Mouse (Mus musculus) E14TG2a.4 (cell line): Measurements from ENCODE around the gene Snx32.

Experiments
- H3K27me3 ChIP-seq: 2 replicates; pipeline ENCODE4 v1.6.1; 2014; ENCODE audit warnings: low read length, control low read depth; ENCODE audit not compliant: insufficient read depth
- H3K36me3 ChIP-seq: 2 replicates; pipeline ENCODE4 v1.6.1; 2014; ENCODE audit warnings: low read length, control low read depth; ENCODE audit not compliant: insufficient read depth
- H3K4me1 ChIP-seq: replicated peaks from 2 replicates; pipeline ENCODE4 v1.6.1; 2014; ENCODE audit warnings: low read depth, low read length, control low read depth
- H3K4me3 ChIP-seq: replicated peaks from 2 replicates; pipeline ENCODE4 v1.5.1; 2014; ENCODE audit warnings: mild to moderate bottlenecking, low read length
- H3K9me3 ChIP-seq: 2 replicates; pipeline ENCODE4 v1.6.1; 2014; ENCODE audit warnings: low read length, control low read depth
- CTCF ChIP-seq: conservative IDR thresholded peaks from 2 replicates; pipeline ENCODE4 v1.5.1; 2014; ENCODE audit warnings: low read length
- NANOG ChIP-seq: IDR thresholded peaks from 2 replicates; pipeline ENCODE4 v1.6.1; 2014; ENCODE audit warnings: borderline replicate concordance, low read length, mixed read lengths
- POU5F1 ChIP-seq: IDR thresholded peaks from 2 replicates; pipeline ENCODE4 v1.6.1; 2014; ENCODE audit warnings: low read length, borderline replicate concordance

Snx32 gene

GRCm38 (mm10) chr19:5515840-5516777 is 5.8 kb upstream of the Snx32 start:
- H3K27me3 ChIP-seq, result no peaks in the 10 kb centered on the region
- peaks cover 54% of the 10 kb centered on the region for H3K4me1 ChIP-seq
- H3K9me3 ChIP-seq, result no peaks in the 10 kb centered on the region
- no peaks in the 10 kb centered on the region for H3K36me3 ChIP-seq
- H3K4me3 ChIP-seq, result no peak overlapping the region
- TF ChIP-seq NANOG (peak; percentile 19; the same call in 1 of the 2 replicates), POU5F1 (no peak), CTCF (peak; percentile 24)

- no peaks in the 10 kb centered on the region for H3K27me3 ChIP-seq
- H3K4me1 ChIP-seq, result peaks cover 65% of the 10 kb centered on the region
- H3K4me3 ChIP-seq, result no peak overlapping the region
- H3K9me3 ChIP-seq, result no peaks in the 10 kb centered on the region
- H3K36me3 ChIP-seq, result no peaks in the 10 kb centered on the region
- TF ChIP-seq POU5F1 (no peak), NANOG (no peak), CTCF (no peak)
Observed at GRCm38 (mm10) chr19:5513005-5513349, 2.6 kb upstream of the Snx32 start.

GRCm38 (mm10) chr19:5512091-5513004 is 2.0 kb upstream of the Snx32 start:
- H3K4me1 ChIP-seq, result peaks cover 59% of the 10 kb centered on the region
- H3K4me3 ChIP-seq, result no peak overlapping the region
- H3K27me3 ChIP-seq, result no peaks in the 10 kb centered on the region
- no peaks in the 10 kb centered on the region for H3K9me3 ChIP-seq
- TF ChIP-seq NANOG, result no peak
- no peak for TF ChIP-seq CTCF
- no peak for TF ChIP-seq POU5F1
- H3K36me3 ChIP-seq, result no peaks in the 10 kb centered on the region

GRCm38 (mm10) chr19:5511074-5511632 is 815 bp upstream of the Snx32 start:
- Histone ChIP-seq H3K36me3 (no peaks in the 10 kb centered on the region), H3K9me3 (no peaks in the 10 kb centered on the region), H3K4me1 (peaks cover 51% of the 10 kb centered on the region), H3K27me3 (no peaks in the 10 kb centered on the region), H3K4me3 (peak overlapping the region; percentile 80)
- no peak for TF ChIP-seq POU5F1
- no peak for TF ChIP-seq NANOG
- TF ChIP-seq CTCF, result no peak

GRCm38 (mm10) chr19:5503687-5504086 is 6.7 kb downstream of the Snx32 start, which contains the start of gene 1700020D05Rik:
1700020D05Rik (minus strand) TSS chr19:5503787.
- H3K36me3 ChIP-seq, result no peaks in the 10 kb centered on the region
- peak within 1 kb of the TSS; percentile 67 for H3K4me3 ChIP-seq
- TF ChIP-seq CTCF (no peak), POU5F1 (no peak), NANOG (no peak)
- peaks cover 11% of the 10 kb centered on the region for H3K27me3 ChIP-seq
- H3K4me1 ChIP-seq, result peaks cover 22% of the 10 kb centered on the region
- no peaks in the 10 kb centered on the region for H3K9me3 ChIP-seq

GRCm38 (mm10) chr19:5500330-5500875 is 9.9 kb downstream of the Snx32 start:
- Histone ChIP-seq H3K36me3 (peaks cover 30% of the 10 kb centered on the region), H3K9me3 (no peaks in the 10 kb centered on the region), H3K4me3 (no peak overlapping the region), H3K4me1 (peaks cover 43% of the 10 kb centered on the region), H3K27me3 (peaks cover 11% of the 10 kb centered on the region)
- TF ChIP-seq POU5F1 (no peak), CTCF (no peak), NANOG (no peak)

GRCm38 (mm10) chr19:5496052-5496370 is 14.3 kb downstream of the Snx32 start:
- Histone ChIP-seq H3K36me3 (peaks cover 68% of the 10 kb centered on the region), H3K27me3 (no peaks in the 10 kb centered on the region), H3K4me1 (peaks cover 65% of the 10 kb centered on the region), H3K9me3 (no peaks in the 10 kb centered on the region), H3K4me3 (peak overlapping the region; percentile 23; the same call in 1 of the 2 replicates)
- TF ChIP-seq CTCF, result no peak
- TF ChIP-seq POU5F1, result no peak
- peak; percentile 5; the same call in 1 of the 2 replicates for TF ChIP-seq NANOG
